Mouse (Mus musculus) megakaryocyte-erythroid progenitor cell, adult 5-6 weeks (primary cell): ENCODE results near the gene Prkab2. TPM values are rescaled to one million over a fixed set of nuclear protein-coding genes. Genes with fewer than 3 reads are reported as not detected.

Source experiments
- total RNA-seq, 2 experiments: library from RNA; stranded (forward) in 1 of 2; stranded (reverse) in 1 of 2; fragments of 200-1000, 215-1000 nt in 1 of 2; fragments of >200 nt in 1 of 2; fragmentation: Nextera tagmentation in 1 of 2; gene quantifications; 2 replicates each; pipeline ENCODE4 v1.2.3; 2014 to 2017

The Prkab2 gene
- total RNA-seq, 2 experiments from 2014 or later, result 1.6 to 5.4 TPM

Other genes starting within 250 kb of the Prkab2 start
- not detected in 2 replicates for gene Olfr1402, start 236.2 kb upstream of the Prkab2 start, total RNA-seq (2014; fragmentation: Nextera tagmentation)
- gene Olfr1402, start 236.2 kb upstream of the Prkab2 start, total RNA-seq (2017), result not detected in 2 replicates
- 36.2 and 36.8 TPM in 2 replicates for gene Chd1l, start 48.0 kb upstream of the Prkab2 start, total RNA-seq (2014; fragmentation: Nextera tagmentation)
- 67.7 and 68.8 TPM in 2 replicates for gene Chd1l, start 48.0 kb upstream of the Prkab2 start, total RNA-seq (2017)
- 1.7 and 3.3 TPM in 2 replicates for gene Fmo5, start 29.4 kb upstream of the Prkab2 start, total RNA-seq (2014; fragmentation: Nextera tagmentation)
- gene Fmo5, start 29.4 kb upstream of the Prkab2 start, total RNA-seq (2017), result 1.5 and 2.0 TPM in 2 replicates
- gene Gm17651, start 16.5 kb downstream of the Prkab2 start, total RNA-seq (2014; fragmentation: Nextera tagmentation), result not detected in 2 replicates
- gene Gm17651, start 16.5 kb downstream of the Prkab2 start, total RNA-seq (2017), result not detected in 2 replicates
- gene Pde4dip, start 230.5 kb downstream of the Prkab2 start, total RNA-seq (2014; fragmentation: Nextera tagmentation), result 0.96 and 1.5 TPM in 2 replicates
- 1.2 and 3.4 TPM in 2 replicates for gene Pde4dip, start 230.5 kb downstream of the Prkab2 start, total RNA-seq (2017)
- 38.9 and 51.7 TPM in 2 replicates for gene Sec22b, start 243.0 kb downstream of the Prkab2 start, total RNA-seq (2014; fragmentation: Nextera tagmentation)
- 35.0 and 41.5 TPM in 2 replicates for gene Sec22b, start 243.0 kb downstream of the Prkab2 start, total RNA-seq (2017)